Mouse (Mus musculus) forebrain, postnatal 0 days (tissue): ENCODE measurements around the gene Nedd4. TPM values are rescaled to one million over a fixed set of nuclear protein-coding genes. Genes with fewer than 3 reads are reported as not detected.

Experiments used
- ATAC-seq: fragments of 200-750 bp; cut with Nextera tagmentation; 2 replicates; pipeline ENCODE4 v1.8.0; 2017; ENCODE audit warnings: mild to moderate bottlenecking, moderate library complexity
- DNase-seq: peaks from one replicate; pipeline ENCODE4 v3.0.0-alpha.2; 2015
- H3K27ac ChIP-seq: fragments of 300-500 bp; sonication (generic); 2 replicates; pipeline ENCODE4 v1.5.1; 2014; ENCODE audit warnings: low read depth, mild to moderate bottlenecking, antibody characterized with exemption, low read length, moderate library complexity, mixed read lengths
- H3K27me3 ChIP-seq: fragments of 300-500 bp; sonication (generic); 2 replicates; pipeline ENCODE4 v1.6.1; 2014; ENCODE audit warnings: mild to moderate bottlenecking, low read length, mixed read lengths; ENCODE audit not compliant: insufficient read depth
- H3K36me3 ChIP-seq: fragments of 300-500 bp; sonication (generic); 2 replicates; pipeline ENCODE4 v1.6.1; 2014; ENCODE audit warnings: mild to moderate bottlenecking, moderate library complexity; ENCODE audit not compliant: insufficient read depth
- H3K4me1 ChIP-seq: fragments of 300-500 bp; sonication (generic); 2 replicates; pipeline ENCODE4 v1.6.1; 2014; ENCODE audit warnings: antibody characterized with exemption; ENCODE audit not compliant: insufficient read depth
- H3K4me2 ChIP-seq: fragments of 300-500 bp; sonication (generic); 2 replicates; pipeline ENCODE4 v1.6.1; 2014; ENCODE audit warnings: low read depth, mild to moderate bottlenecking, moderate library complexity
- H3K4me3 ChIP-seq: fragments of 300-500 bp; sonication (generic); 2 replicates; pipeline ENCODE4 v1.5.1; 2014; ENCODE audit warnings: low read depth, low read length, mixed read lengths
- H3K9ac ChIP-seq: fragments of 300-500 bp; sonication (generic); 2 replicates; pipeline ENCODE4 v1.6.1; 2014; ENCODE audit warnings: mild to moderate bottlenecking
- H3K9me3 ChIP-seq: fragments of 300-500 bp; sonication (generic); 2 replicates; pipeline ENCODE4 v1.6.1; 2016; ENCODE audit warnings: low read length
- CTCF ChIP-seq: sonication (generic); IDR thresholded peaks from 2 replicates; pipeline ENCODE4 v1.5.1; 2016; ENCODE audit warnings: antibody characterized with exemption, control low read depth, low read depth
- WGBS: fragments of 180-500 bp; shearing (Covaris S2); extraction: QIAGEN DNeasy Blood & Tissue Kit; methylation state at CpG from one replicate; pipeline ENCODE4 v1.1.7; 2014; 5-methylcytosine and 5-hydroxymethylcytosine counted together
- polyA plus RNA-seq: library from polyadenylated mRNA; unstranded; fragments of >200 nt; fragmentation: Nextera tagmentation; extraction: Ambion mirVana; gene quantifications from 2 replicates; pipeline ENCODE4 v1.2.1, GENCODE M21; 2015
- total RNA-seq: library from RNA; depleted of rRNA; stranded (reverse); fragments of >200 nt; gene quantifications from 2 replicates; pipeline ENCODE4 v1.2.3, GENCODE M21; 2014; rRNA removed

Nedd4 gene
- total and polyA plus RNA-seq, 2 experiments from 2014 or later = 278 to 472 TPM

- WGBS = 82% methylated on average over 3 of the region's 3 CpGs
- H3K4me2 ChIP-seq = no peak overlapping the region
- no peak overlapping the region for H3K27ac ChIP-seq
- DNase-seq = no peak
- no peaks in the 10 kb centered on the region for H3K36me3 ChIP-seq
- H3K4me1 ChIP-seq = no peaks in the 10 kb centered on the region
- H3K9me3 ChIP-seq = no peaks in the 10 kb centered on the region
- no peak overlapping the region for H3K9ac ChIP-seq
- ATAC-seq = no peak
- TF ChIP-seq CTCF = no peak
- H3K4me3 ChIP-seq = no peak overlapping the region
- no peaks in the 10 kb centered on the region for H3K27me3 ChIP-seq
Observed at GRCm38 (mm10) chr9:72795243-72795642, 133.1 kb downstream of the Nedd4 start.

GRCm38 (mm10) chr9:72797136-72797621 lies 135.0 kb downstream of the Nedd4 start:
- DNase-seq = no peak

More at GRCm38 (mm10) chr9:72797136-72797621, 135.0 kb downstream of the Nedd4 start:
- Histone ChIP-seq H3K4me2 (no peak overlapping the region), H3K27me3 (no peaks in the 10 kb centered on the region), H3K4me3 (no peak overlapping the region), H3K4me1 (no peaks in the 10 kb centered on the region), H3K9ac (no peak overlapping the region), H3K36me3 (no peaks in the 10 kb centered on the region), H3K27ac (no peak overlapping the region), H3K9me3 (no peaks in the 10 kb centered on the region)
- no peak for ATAC-seq
- WGBS = 61% methylated on average over 9 of the region's 9 CpGs
- no peak for TF ChIP-seq CTCF

Other genes with a start within 250 kb of the Nedd4 start
- 2.0 and 2.8 TPM in 2 replicates for gene Mns1, start 224.3 kb upstream of the Nedd4 start, total RNA-seq
- 4.8 and 5.6 TPM in 2 replicates for gene Mns1, start 224.3 kb upstream of the Nedd4 start, polyA plus RNA-seq
- gene Tex9, start 170.1 kb upstream of the Nedd4 start, total RNA-seq = 19.2 and 33.8 TPM in 2 replicates
- gene Tex9, start 170.1 kb upstream of the Nedd4 start, polyA plus RNA-seq = 19.8 and 29.3 TPM in 2 replicates
- 29.5 and 44.8 TPM in 2 replicates for gene Rfx7, start 130.1 kb upstream of the Nedd4 start, total RNA-seq
- 7.7 and 10.8 TPM in 2 replicates for gene Rfx7, start 130.1 kb upstream of the Nedd4 start, polyA plus RNA-seq
- gene Prtg, start 144.5 kb downstream of the Nedd4 start, total RNA-seq = 0.62 and 0.76 TPM in 2 replicates
- gene Prtg, start 144.5 kb downstream of the Nedd4 start, polyA plus RNA-seq = 0.11 and 0.18 TPM in 2 replicates